Mouse (Mus musculus) midbrain, embryonic 14.5 days (tissue): ENCODE measurements around the gene Exd2. TPM values are rescaled to one million over a fixed set of nuclear protein-coding genes. Genes with fewer than 3 reads are reported as not detected.

Experiments
- ATAC-seq: fragments of 200-750 bp; cut with Nextera tagmentation; 2 replicates; pipeline ENCODE4 v1.8.0; 2017; ENCODE audit warnings: moderate number of reproducible peaks, moderate library complexity; ENCODE audit not compliant: low FRiP score, low TSS enrichment
- DNase-seq: peaks from one replicate; pipeline ENCODE4 v3.0.0-alpha.2; 2015
- H3K27ac ChIP-seq: fragments of 300-500 bp; sonication (generic); replicated peaks from 2 replicates; pipeline ENCODE4 v1.5.1; 2014; ENCODE audit warnings: mild to moderate bottlenecking, low read depth, low read length, moderate library complexity
- H3K27me3 ChIP-seq: fragments of 300-500 bp; sonication (generic); 2 replicates; pipeline ENCODE4 v1.6.1; 2014; ENCODE audit warnings: low read length, control low read depth, mixed read lengths; ENCODE audit not compliant: control insufficient read depth, insufficient read depth
- H3K36me3 ChIP-seq: fragments of 300-500 bp; sonication (generic); 2 replicates; pipeline ENCODE4 v1.6.1; 2014; ENCODE audit warnings: low read length, control low read depth; ENCODE audit not compliant: control insufficient read depth, insufficient read depth
- H3K4me1 ChIP-seq: fragments of 300-500 bp; sonication (generic); 2 replicates; pipeline ENCODE4 v1.6.1; 2014; ENCODE audit warnings: mild to moderate bottlenecking, antibody characterized with exemption, low read length, control low read depth; ENCODE audit not compliant: control insufficient read depth, insufficient read depth
- H3K4me2 ChIP-seq: fragments of 300-500 bp; sonication (generic); 2 replicates; pipeline ENCODE4 v1.6.1; 2014; ENCODE audit warnings: mild to moderate bottlenecking, low read length, moderate library complexity
- H3K4me3 ChIP-seq: fragments of 300-500 bp; sonication (generic); replicated peaks from 2 replicates; pipeline ENCODE4 v1.5.1; 2014; ENCODE audit warnings: low read depth, low read length
- H3K9ac ChIP-seq: fragments of 300-500 bp; sonication (generic); replicated peaks from 2 replicates; pipeline ENCODE4 v1.6.1; 2014; ENCODE audit warnings: mild to moderate bottlenecking, low read length, moderate library complexity
- H3K9me3 ChIP-seq: fragments of 300-500 bp; sonication (generic); 2 replicates; pipeline ENCODE4 v1.6.1; 2016; ENCODE audit warnings: low read length, control low read depth, mixed read lengths; ENCODE audit not compliant: control insufficient read depth
- WGBS: fragments of 180-500 bp; shearing (Covaris S2); extraction: QIAGEN DNeasy Blood & Tissue Kit; methylation state at CpG from one replicate; pipeline ENCODE4 v1.1.7; 2014; 5-methylcytosine and 5-hydroxymethylcytosine counted together
- polyA plus RNA-seq: library from polyadenylated mRNA; unstranded; fragments of >200 nt; fragmentation: Nextera tagmentation; extraction: Ambion mirVana; gene quantifications from 2 replicates; pipeline ENCODE4 v1.2.1, GENCODE M21; 2014

Exd2 gene
- polyA plus RNA-seq, 1 experiment from 2014 or later, result 59.7 TPM

GRCm38 (mm10) chr12:80507041-80507745 lies 44.3 kb downstream of the Exd2 start:
- Histone ChIP-seq H3K9me3 (no peaks in the 10 kb centered on the region), H3K4me3 (no peak overlapping the region), H3K9ac (no peak overlapping the region), H3K27me3 (no peaks in the 10 kb centered on the region), H3K4me1 (no peaks in the 10 kb centered on the region), H3K4me2 (no peak overlapping the region), H3K27ac (no peak overlapping the region), H3K36me3 (no peaks in the 10 kb centered on the region)
- DNase-seq (no peak), ATAC-seq (no peak)
- 63% methylated on average over 14 of the region's 14 CpGs for WGBS

GRCm38 (mm10) chr12:80517977-80518376 lies 55.1 kb downstream of the Exd2 start, which contains the start of gene Galnt16:
Gene Galnt16 (plus strand): TSS chr12:80518277.
- no peaks in the 10 kb centered on the region for H3K9me3 ChIP-seq
- WGBS, result 5% methylated on average over 14 of the region's 14 CpGs
- H3K4me2 ChIP-seq, result peak within 1 kb of the TSS; percentile 92
- H3K9ac ChIP-seq, result peak within 1 kb of the TSS; percentile 77
- peaks cover 11% of the 10 kb centered on the region for H3K4me1 ChIP-seq
- H3K27me3 ChIP-seq, result peaks cover 10% of the 10 kb centered on the region; the same call in 1 of the 2 replicates
- H3K27ac ChIP-seq, result peak within 1 kb of the TSS; percentile 90
- DNase-seq, result no peak
- ATAC-seq, result no peak
- H3K36me3 ChIP-seq, result no peaks in the 10 kb centered on the region
- peak within 1 kb of the TSS; percentile 79 for H3K4me3 ChIP-seq

DNA sequence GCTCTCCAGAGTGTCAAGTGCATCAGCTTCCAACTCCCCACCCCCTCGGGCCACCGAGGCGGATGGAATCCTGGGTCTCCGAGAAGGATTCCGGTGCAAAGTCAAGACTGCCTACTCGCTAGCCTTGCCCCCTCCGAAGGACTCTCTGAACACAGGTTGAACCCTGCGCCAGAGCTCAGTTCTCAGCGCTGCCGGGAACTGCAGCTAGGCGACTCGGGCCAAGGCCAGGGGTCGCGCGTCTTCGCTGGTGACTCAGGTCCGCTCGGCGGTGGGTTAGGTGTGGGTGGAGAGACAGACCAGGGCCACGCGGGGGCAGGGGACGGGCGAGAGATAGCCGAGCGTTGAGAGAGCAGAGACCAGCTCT lies 55.5 kb downstream of the Exd2 start:
- Histone ChIP-seq H3K4me3 (peak overlapping the region; percentile 79), H3K27ac (peak overlapping the region; percentile 90), H3K36me3 (no peaks in the 10 kb centered on the region), H3K4me2 (peak overlapping the region; percentile 92), H3K9me3 (no peaks in the 10 kb centered on the region), H3K4me1 (peaks cover 11% of the 10 kb centered on the region), H3K9ac (peak overlapping the region; percentile 77), H3K27me3 (peaks cover 10% of the 10 kb centered on the region; the same call in 1 of the 2 replicates)
- WGBS, result 0% methylated on average over 25 of the region's 25 CpGs
- DNase-seq (no peak), ATAC-seq (no peak; the same call in 1 of the 2 replicates)

DNA sequence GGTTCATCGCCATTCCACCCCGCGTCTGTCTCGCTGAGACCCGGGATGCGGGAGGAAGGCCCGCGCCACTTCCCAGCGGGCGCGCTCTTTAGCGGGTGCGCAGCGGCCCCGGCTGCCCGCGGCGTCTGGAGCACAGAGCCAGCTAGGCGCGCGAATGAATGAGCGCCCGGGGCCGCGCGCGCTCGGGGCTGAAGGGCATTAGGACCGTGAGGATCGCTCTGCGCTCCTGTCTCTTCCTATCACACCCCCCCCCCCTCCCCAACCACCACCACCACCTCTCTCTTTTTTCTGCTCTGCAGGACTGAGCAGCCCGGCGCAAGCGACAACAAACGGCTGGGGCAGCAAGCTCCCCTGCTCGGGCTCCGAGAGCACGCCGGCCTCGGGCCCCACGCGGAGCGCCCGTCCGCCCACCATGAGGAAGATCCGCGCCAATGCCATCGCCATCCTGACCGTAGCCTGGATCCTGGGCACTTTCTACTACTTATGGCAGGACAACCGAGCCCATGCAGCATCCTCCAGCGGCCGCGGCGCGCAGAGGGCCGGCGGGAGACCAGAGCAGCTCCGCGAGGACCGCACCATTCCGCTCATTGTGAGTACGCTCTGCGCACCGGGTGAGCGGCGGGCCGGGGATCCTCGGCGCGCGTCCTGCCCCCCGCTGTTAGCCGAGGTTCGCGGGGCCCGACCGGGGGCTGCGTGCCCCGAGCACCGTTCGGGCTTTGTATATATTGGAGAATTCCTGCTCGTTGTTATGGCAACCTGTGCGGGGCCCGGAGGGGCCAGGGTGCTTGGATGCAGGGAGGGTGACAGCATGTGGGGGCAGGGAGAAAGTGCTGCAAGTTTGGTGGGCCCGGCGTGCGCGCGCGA lies 56.1 kb downstream of the Exd2 start:
- peaks cover 11% of the 10 kb centered on the region for H3K4me1 ChIP-seq
- H3K27me3 ChIP-seq, result peaks cover 10% of the 10 kb centered on the region; the same call in 1 of the 2 replicates
- H3K36me3 ChIP-seq, result no peaks in the 10 kb centered on the region
- peak overlapping the region; percentile 79 for H3K4me3 ChIP-seq
- H3K9ac ChIP-seq, result peak overlapping the region; percentile 77
- peak overlapping the region; percentile 92 for H3K4me2 ChIP-seq
- H3K9me3 ChIP-seq, result no peaks in the 10 kb centered on the region
- peak overlapping the region; percentile 90 for H3K27ac ChIP-seq
- DNase-seq (peak; percentile 93), ATAC-seq (peak; percentile 87)
- under 1% methylated on average over 90 of the region's 90 CpGs for WGBS

DNA sequence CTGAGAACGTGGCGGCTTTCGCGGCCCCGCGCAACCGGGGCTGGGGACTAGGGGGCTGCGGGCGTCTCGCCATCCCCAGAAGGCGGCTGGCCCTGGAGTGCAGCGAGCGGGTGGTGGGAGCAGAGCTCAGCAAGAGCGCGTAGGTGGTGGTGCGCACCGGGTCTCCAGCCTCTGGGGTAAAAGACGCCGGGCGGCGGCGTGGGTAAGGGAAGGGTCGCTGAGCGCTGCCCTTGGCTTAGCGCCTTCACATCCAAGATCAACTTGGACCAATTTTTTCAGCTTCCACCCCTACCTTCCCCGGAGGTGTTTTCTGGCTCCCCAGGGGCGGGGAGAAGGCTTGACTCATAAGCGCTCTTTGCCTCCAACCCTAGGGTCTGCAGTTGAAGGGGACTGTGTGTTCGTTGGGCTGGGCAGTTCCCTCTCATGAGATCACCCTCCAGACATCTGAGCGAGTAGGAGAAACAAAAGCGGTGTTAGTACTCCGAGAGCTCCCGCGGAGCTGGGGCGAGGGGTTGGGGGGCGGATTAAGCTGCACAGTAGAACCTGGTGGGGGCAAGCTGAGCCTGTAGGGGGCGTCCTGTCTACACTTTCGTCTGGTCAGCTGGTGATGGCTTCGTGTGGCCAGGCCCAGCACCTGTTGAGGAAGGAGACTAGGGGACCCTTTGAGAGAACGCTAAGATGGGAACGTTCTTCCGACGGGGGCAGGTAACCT lies 56.9 kb downstream of the Exd2 start:
- ATAC-seq (peak; percentile 52), DNase-seq (peak; percentile 81)
- Histone ChIP-seq H3K4me1 (peaks cover 11% of the 10 kb centered on the region), H3K4me3 (peak overlapping the region; percentile 79), H3K4me2 (peak overlapping the region; percentile 92), H3K9ac (peak overlapping the region; percentile 77), H3K27ac (peak overlapping the region; percentile 90), H3K9me3 (no peaks in the 10 kb centered on the region), H3K36me3 (no peaks in the 10 kb centered on the region), H3K27me3 (peaks cover 10% of the 10 kb centered on the region; the same call in 1 of the 2 replicates)
- WGBS, result 1% methylated on average over 43 of the region's 43 CpGs

- no peak overlapping the region for H3K4me3 ChIP-seq
- no peak overlapping the region for H3K27ac ChIP-seq
- H3K36me3 ChIP-seq, result no peaks in the 10 kb centered on the region
- 76% methylated on average over 3 of the region's 3 CpGs for WGBS
- peaks cover 7% of the 10 kb centered on the region; the same call in 1 of the 2 replicates for H3K27me3 ChIP-seq
- DNase-seq, result no peak
- H3K9ac ChIP-seq, result no peak overlapping the region
- ATAC-seq, result no peak
- no peak overlapping the region for H3K4me2 ChIP-seq
- no peaks in the 10 kb centered on the region for H3K9me3 ChIP-seq
- H3K4me1 ChIP-seq, result peaks cover 19% of the 10 kb centered on the region
Observed at GRCm38 (mm10) chr12:80522006-80522405, 59.1 kb downstream of the Exd2 start.

GRCm38 (mm10) chr12:80524276-80524921 lies 61.5 kb downstream of the Exd2 start:
- no peaks in the 10 kb centered on the region for H3K27me3 ChIP-seq
- peak; percentile 58 for DNase-seq
- H3K4me3 ChIP-seq, result no peak overlapping the region
- WGBS, result 28% methylated on average over 12 of the region's 12 CpGs
- ATAC-seq, result no peak
- H3K4me1 ChIP-seq, result peaks cover 25% of the 10 kb centered on the region
- no peaks in the 10 kb centered on the region for H3K36me3 ChIP-seq
- no peaks in the 10 kb centered on the region for H3K9me3 ChIP-seq
- H3K9ac ChIP-seq, result no peak overlapping the region
- no peak overlapping the region for H3K27ac ChIP-seq
- no peak overlapping the region for H3K4me2 ChIP-seq

GRCm38 (mm10) chr12:80525513-80525912 lies 62.6 kb downstream of the Exd2 start:
- ATAC-seq, result 0 out of 2 replicates have a peak, but pooled peaks have one; percentile 42
- Histone ChIP-seq H3K9ac (no peak overlapping the region; the same call in 1 of the 2 replicates), H3K27me3 (no peaks in the 10 kb centered on the region), H3K4me2 (peak overlapping the region; percentile 24), H3K4me3 (no peak overlapping the region), H3K36me3 (no peaks in the 10 kb centered on the region), H3K9me3 (no peaks in the 10 kb centered on the region), H3K4me1 (peaks cover 21% of the 10 kb centered on the region), H3K27ac (peak overlapping the region; percentile 37; the same call in 1 of the 2 replicates)
- 5% methylated on average over 7 of the region's 7 CpGs for WGBS
- DNase-seq, result peak; percentile 57
